Mouse (Mus musculus) heart, embryonic 13.5 days (tissue): ENCODE measurements at regions not wholly inside any gene's neighbourhood (a gene's known extent, or its start where the extent isn't known, plus 50 kb on each side); places are given as distances from the start of the nearest gene placed in this dataset.

Source experiments
- ATAC-seq: fragments of 200-750 bp; cut with Nextera tagmentation; 2 replicates; pipeline ENCODE4 v1.8.0; 2017; ENCODE audit warnings: moderate TSS enrichment; ENCODE audit not compliant: insufficient number of reproducible peaks, low FRiP score, low TSS enrichment; ENCODE audit errors: extremely low read depth
- H3K27ac ChIP-seq: fragments of 300-500 bp; sonication (generic); replicated peaks from 2 replicates; pipeline ENCODE4 v1.5.1; 2015; ENCODE audit warnings: moderate library complexity, mild to moderate bottlenecking, inconsistent platforms
- H3K27me3 ChIP-seq: fragments of 300-500 bp; sonication (generic); replicated peaks from 2 replicates; pipeline ENCODE4 v1.6.1; 2015; ENCODE audit warnings: mild to moderate bottlenecking, inconsistent platforms
- H3K36me3 ChIP-seq: fragments of 300-500 bp; sonication (generic); 2 replicates; pipeline ENCODE4 v1.6.1; 2015; ENCODE audit warnings: mild to moderate bottlenecking, inconsistent platforms
- H3K4me1 ChIP-seq: fragments of 300-500 bp; sonication (generic); 2 replicates; pipeline ENCODE4 v1.6.1; 2015; ENCODE audit warnings: inconsistent platforms
- H3K4me2 ChIP-seq: fragments of 300-500 bp; sonication (generic); 2 replicates; pipeline ENCODE4 v1.6.1; 2015; ENCODE audit warnings: inconsistent platforms, mild to moderate bottlenecking, moderate library complexity
- H3K4me3 ChIP-seq: fragments of 300-500 bp; sonication (generic); 2 replicates; pipeline ENCODE4 v1.5.1; 2015; ENCODE audit warnings: moderate library complexity, mild to moderate bottlenecking, inconsistent platforms
- H3K9ac ChIP-seq: fragments of 300-500 bp; sonication (generic); 2 replicates; pipeline ENCODE4 v1.6.1; 2015; ENCODE audit warnings: inconsistent platforms, mild to moderate bottlenecking, moderate library complexity
- H3K9me3 ChIP-seq: fragments of 300-500 bp; sonication (generic); 2 replicates; pipeline ENCODE4 v1.6.1; 2016; ENCODE audit warnings: inconsistent platforms
- WGBS: fragments of 180-500 bp; shearing (Covaris S2); methylation state at CpG from one replicate; pipeline ENCODE4 v1.1.7; 2015; ENCODE audit warnings: mixed read lengths; 5-methylcytosine and 5-hydroxymethylcytosine counted together

GRCm38 (mm10) chr14:46562016-46562415 lies 171.5 kb upstream of the Bmp4 start:
- Histone ChIP-seq H3K9ac (no peak overlapping the region), H3K27ac (no peak overlapping the region), H3K4me3 (no peak overlapping the region), H3K36me3 (no peaks in the 10 kb centered on the region), H3K4me1 (peaks cover 15% of the 10 kb centered on the region), H3K9me3 (no peaks in the 10 kb centered on the region), H3K4me2 (no peak overlapping the region), H3K27me3 (peaks cover 31% of the 10 kb centered on the region)
- 42% methylated on average over 5 of the region's 5 CpGs for WGBS
- no peak for ATAC-seq

GRCm38 (mm10) chr14:46553239-46553638 lies 162.8 kb upstream of the Bmp4 start:
- 81% methylated on average over 2 of the region's 2 CpGs for WGBS

GRCm38 (mm10) chr14:46546146-46546545 lies 155.7 kb upstream of the Bmp4 start:
- Histone ChIP-seq H3K27me3 (0 out of 2 replicates have a peak, but pooled peaks cover 3% of the 10 kb centered on the region), H3K9me3 (no peaks in the 10 kb centered on the region; the same call in 1 of the 2 replicates), H3K4me2 (no peak overlapping the region), H3K4me3 (no peak overlapping the region), H3K9ac (no peak overlapping the region), H3K36me3 (no peaks in the 10 kb centered on the region), H3K4me1 (no peaks in the 10 kb centered on the region), H3K27ac (no peak overlapping the region)
- WGBS, result 68% methylated on average over 6 of the region's 6 CpGs
- no peak for ATAC-seq

More at GRCm38 (mm10) chr14:46553239-46553638, 162.8 kb upstream of the Bmp4 start:
- no peak for ATAC-seq
- Histone ChIP-seq H3K4me1 (no peaks in the 10 kb centered on the region), H3K4me3 (no peak overlapping the region), H3K36me3 (no peaks in the 10 kb centered on the region), H3K9me3 (no peaks in the 10 kb centered on the region), H3K4me2 (no peak overlapping the region), H3K27me3 (peaks cover 19% of the 10 kb centered on the region), H3K27ac (no peak overlapping the region), H3K9ac (no peak overlapping the region)

- Histone ChIP-seq H3K27me3 (0 out of 2 replicates have a peak, but pooled peaks cover 3% of the 10 kb centered on the region), H3K4me3 (no peak overlapping the region), H3K9me3 (no peaks in the 10 kb centered on the region; the same call in none of the 2 replicates), H3K4me2 (no peak overlapping the region), H3K4me1 (0 out of 2 replicates have a peak, but pooled peaks cover 5% of the 10 kb centered on the region), H3K36me3 (no peaks in the 10 kb centered on the region), H3K9ac (no peak overlapping the region), H3K27ac (no peak overlapping the region)
- WGBS, result 60% methylated on average over 6 of the region's 6 CpGs
- peak; percentile 82 for ATAC-seq
Observed at GRCm38 (mm10) chr14:46539466-46540187, 149.2 kb upstream of the Bmp4 start.

GRCm38 (mm10) chr14:46536002-46536762 lies 145.7 kb upstream of the Bmp4 start:
- Histone ChIP-seq H3K36me3 (no peaks in the 10 kb centered on the region), H3K4me1 (0 out of 2 replicates have a peak, but pooled peaks cover 5% of the 10 kb centered on the region), H3K27me3 (0 out of 2 replicates have a peak, but pooled peaks cover 3% of the 10 kb centered on the region), H3K4me2 (no peak overlapping the region), H3K9ac (no peak overlapping the region), H3K27ac (no peak overlapping the region), H3K9me3 (no peaks in the 10 kb centered on the region; the same call in none of the 2 replicates), H3K4me3 (no peak overlapping the region)
- 53% methylated on average over 10 of the region's 10 CpGs for WGBS
- ATAC-seq, result no peak

- 54% methylated on average over 1 of the region's 1 CpGs for WGBS
- no peaks in the 10 kb centered on the region for H3K9me3 ChIP-seq
Observed at GRCm38 (mm10) chr14:46532697-46533096, 142.2 kb upstream of the Bmp4 start.

GRCm38 (mm10) chr14:46530452-46530851 lies 140.0 kb upstream of the Bmp4 start:
- H3K27ac ChIP-seq, result no peak overlapping the region
- no peaks in the 10 kb centered on the region for H3K36me3 ChIP-seq
- H3K4me2 ChIP-seq, result no peak overlapping the region
- no peaks in the 10 kb centered on the region for H3K9me3 ChIP-seq
- no peaks in the 10 kb centered on the region for H3K27me3 ChIP-seq
- no peak for ATAC-seq
- WGBS, result 78% methylated on average over 6 of the region's 6 CpGs
- H3K9ac ChIP-seq, result no peak overlapping the region
- H3K4me3 ChIP-seq, result no peak overlapping the region
- no peaks in the 10 kb centered on the region for H3K4me1 ChIP-seq

More at GRCm38 (mm10) chr14:46532697-46533096, 142.2 kb upstream of the Bmp4 start:
- Histone ChIP-seq H3K27ac (no peak overlapping the region), H3K4me2 (no peak overlapping the region), H3K4me3 (no peak overlapping the region), H3K4me1 (0 out of 2 replicates have a peak, but pooled peaks cover 5% of the 10 kb centered on the region), H3K27me3 (0 out of 2 replicates have a peak, but pooled peaks cover 1% of the 10 kb centered on the region), H3K9ac (no peak overlapping the region), H3K36me3 (no peaks in the 10 kb centered on the region)
- no peak for ATAC-seq

GRCm38 (mm10) chr14:46529086-46529715 lies 138.7 kb upstream of the Bmp4 start:
- WGBS, result 58% methylated on average over 5 of the region's 5 CpGs
- Histone ChIP-seq H3K27ac (no peak overlapping the region), H3K9ac (no peak overlapping the region), H3K9me3 (no peaks in the 10 kb centered on the region), H3K36me3 (no peaks in the 10 kb centered on the region), H3K27me3 (no peaks in the 10 kb centered on the region), H3K4me1 (no peaks in the 10 kb centered on the region), H3K4me3 (no peak overlapping the region), H3K4me2 (no peak overlapping the region)
- no peak for ATAC-seq

GRCm38 (mm10) chr14:46517258-46517657 lies 126.8 kb upstream of the Bmp4 start:
- Histone ChIP-seq H3K27ac (no peak overlapping the region), H3K27me3 (no peaks in the 10 kb centered on the region), H3K36me3 (no peaks in the 10 kb centered on the region), H3K4me1 (no peaks in the 10 kb centered on the region; the same call in 1 of the 2 replicates), H3K4me3 (no peak overlapping the region), H3K9me3 (no peaks in the 10 kb centered on the region), H3K4me2 (no peak overlapping the region), H3K9ac (no peak overlapping the region)
- 69% methylated on average over 4 of the region's 4 CpGs for WGBS
- ATAC-seq, result no peak

GRCm38 (mm10) chr14:46516285-46516684 lies 125.8 kb upstream of the Bmp4 start:
- Histone ChIP-seq H3K9me3 (no peaks in the 10 kb centered on the region), H3K36me3 (no peaks in the 10 kb centered on the region), H3K4me1 (no peaks in the 10 kb centered on the region; the same call in 1 of the 2 replicates), H3K27me3 (no peaks in the 10 kb centered on the region), H3K9ac (no peak overlapping the region), H3K4me3 (no peak overlapping the region), H3K27ac (no peak overlapping the region), H3K4me2 (no peak overlapping the region)
- ATAC-seq, result no peak
- 69% methylated on average over 3 of the region's 3 CpGs for WGBS

GRCm38 (mm10) chr14:46514262-46514932 lies 123.9 kb upstream of the Bmp4 start:
- Histone ChIP-seq H3K36me3 (no peaks in the 10 kb centered on the region), H3K4me2 (no peak overlapping the region), H3K9me3 (no peaks in the 10 kb centered on the region), H3K4me3 (no peak overlapping the region), H3K27ac (no peak overlapping the region), H3K27me3 (no peaks in the 10 kb centered on the region), H3K4me1 (no peaks in the 10 kb centered on the region; the same call in 1 of the 2 replicates), H3K9ac (no peak overlapping the region)
- WGBS, result 74% methylated on average over 4 of the region's 4 CpGs
- ATAC-seq, result no peak
